Mouse (Mus musculus): ENCODE measurements at regions not wholly inside any gene's neighbourhood (a gene's known extent, or its start where the extent isn't known, plus 50 kb on each side); places are given as distances from the start of the nearest gene placed in this dataset.

DNA sequence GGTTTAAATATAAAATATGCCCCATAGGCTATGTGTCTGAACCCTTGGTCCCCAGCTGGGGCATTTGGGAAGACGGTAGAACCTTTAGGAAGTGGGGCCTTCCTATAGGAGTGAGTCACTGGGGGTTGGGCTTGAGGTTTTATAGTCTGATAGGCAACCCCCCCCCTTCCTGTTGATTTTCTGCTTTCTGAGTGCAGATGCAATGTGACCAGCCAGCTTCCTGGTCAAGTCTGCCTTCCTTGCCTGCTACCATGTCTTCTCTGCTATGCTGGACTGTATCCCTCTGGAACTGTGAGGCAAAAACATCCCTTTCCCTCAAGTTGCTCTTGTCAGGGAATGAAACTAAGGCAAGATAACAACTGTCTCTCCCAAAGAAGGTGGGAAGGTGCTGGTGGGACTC, 122.4 kb upstream of the Mvb12b start:
- Histone ChIP-seq H3K4me2 (replicated peaks) (no peak overlapping the region), H3K4me1 (replicated peaks) (peaks cover 7% of the 10 kb centered on the region), H3K4me3 (replicated peaks) (no peak overlapping the region), H3K9me3 (no peaks in the 10 kb centered on the region), H3K36me3 (no peaks in the 10 kb centered on the region), H3K27me3 (no peaks in the 10 kb centered on the region), H3K27ac (no peak overlapping the region), H3K9ac (replicated peaks) (no peak overlapping the region)
- 83% methylated on average over 1 of the region's 1 CpGs for WGBS
- ATAC-seq = no peak

DNA sequence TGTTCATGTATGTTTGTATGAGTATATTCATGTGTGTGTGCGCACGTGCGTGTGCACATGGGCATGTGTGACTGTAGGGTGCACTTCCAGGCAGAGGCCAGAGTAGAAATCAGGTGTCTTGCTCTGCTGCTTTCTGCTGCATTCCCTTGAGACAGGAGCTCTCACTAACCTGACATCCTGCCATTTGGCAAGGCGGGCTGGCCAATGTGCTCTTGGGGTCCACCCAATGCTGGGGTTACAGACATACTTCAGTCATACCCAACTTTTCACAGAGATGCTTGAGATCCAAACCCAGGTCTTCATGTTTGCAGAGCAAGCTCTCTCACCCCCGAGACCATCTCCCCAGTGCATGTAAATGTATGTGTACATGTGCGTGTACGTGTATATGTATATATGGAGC, 120.2 kb upstream of the Mvb12b start:
- no peaks in the 10 kb centered on the region for H3K27me3 ChIP-seq
- H3K9me3 ChIP-seq = no peaks in the 10 kb centered on the region
- H3K36me3 ChIP-seq = no peaks in the 10 kb centered on the region
- H3K4me2 ChIP-seq (replicated peaks) = no peak overlapping the region
- H3K9ac ChIP-seq (replicated peaks) = no peak overlapping the region
- H3K27ac ChIP-seq = no peak overlapping the region
- no peak overlapping the region for H3K4me3 ChIP-seq (replicated peaks)
- H3K4me1 ChIP-seq (replicated peaks) = no peaks in the 10 kb centered on the region
- 93% methylated on average over 7 of the region's 7 CpGs for WGBS
- ATAC-seq = no peak

DNA sequence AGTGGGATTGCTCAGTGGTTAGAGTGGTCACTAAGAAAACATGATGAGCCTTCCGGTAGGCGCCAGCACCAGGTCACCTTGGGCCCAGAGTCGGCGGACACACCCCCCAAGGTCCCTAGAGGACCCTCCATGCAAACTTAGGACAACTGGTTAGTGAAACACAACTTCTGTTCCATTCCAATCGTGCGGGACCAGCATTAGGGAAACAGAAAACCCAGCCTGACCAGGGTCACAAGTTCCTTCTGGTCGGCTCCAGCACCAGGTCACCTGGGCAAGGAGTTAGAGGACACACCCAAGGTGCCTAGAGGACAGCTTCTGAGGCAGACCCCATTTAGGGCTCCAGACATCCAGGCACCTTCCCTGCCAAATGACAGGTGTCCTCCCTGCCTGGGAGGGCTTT, 109.4 kb upstream of the Mvb12b start:
- no peak overlapping the region for H3K27ac ChIP-seq
- WGBS = 94% methylated on average over 7 of the region's 7 CpGs
- no peaks in the 10 kb centered on the region for H3K9me3 ChIP-seq
- H3K27me3 ChIP-seq = no peaks in the 10 kb centered on the region
- H3K9ac ChIP-seq (replicated peaks) = no peak overlapping the region
- no peak for ATAC-seq
- no peaks in the 10 kb centered on the region for H3K4me1 ChIP-seq (replicated peaks)
- no peak overlapping the region for H3K4me3 ChIP-seq (replicated peaks)
- no peak overlapping the region for H3K4me2 ChIP-seq (replicated peaks)
- H3K36me3 ChIP-seq = no peaks in the 10 kb centered on the region

DNA sequence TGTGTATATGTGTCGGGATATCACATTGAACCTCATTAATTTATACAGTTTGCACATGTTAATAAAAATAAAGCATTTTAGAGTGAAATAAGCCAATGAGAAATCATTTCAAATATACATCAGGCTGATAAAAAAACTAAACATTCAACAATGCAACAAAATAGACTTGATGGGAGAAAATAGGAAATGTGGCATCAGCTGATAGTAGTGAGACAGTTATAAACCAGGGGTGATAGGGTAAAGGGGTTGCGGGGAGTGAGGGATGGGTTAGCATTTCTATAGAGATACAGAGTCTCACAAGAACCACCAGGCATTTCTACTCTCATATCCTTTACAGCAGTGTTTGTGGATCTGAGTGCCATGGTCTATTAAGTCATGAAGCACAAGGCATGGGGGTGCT, 108.6 kb upstream of the Mvb12b start:
- Histone ChIP-seq H3K36me3 (no peaks in the 10 kb centered on the region), H3K4me2 (replicated peaks) (no peak overlapping the region), H3K4me1 (replicated peaks) (no peaks in the 10 kb centered on the region), H3K9me3 (no peaks in the 10 kb centered on the region), H3K27me3 (no peaks in the 10 kb centered on the region), H3K27ac (no peak overlapping the region), H3K4me3 (replicated peaks) (no peak overlapping the region), H3K9ac (replicated peaks) (no peak overlapping the region)
- 96% methylated on average over 2 of the region's 2 CpGs for WGBS
- no peak for ATAC-seq

DNA sequence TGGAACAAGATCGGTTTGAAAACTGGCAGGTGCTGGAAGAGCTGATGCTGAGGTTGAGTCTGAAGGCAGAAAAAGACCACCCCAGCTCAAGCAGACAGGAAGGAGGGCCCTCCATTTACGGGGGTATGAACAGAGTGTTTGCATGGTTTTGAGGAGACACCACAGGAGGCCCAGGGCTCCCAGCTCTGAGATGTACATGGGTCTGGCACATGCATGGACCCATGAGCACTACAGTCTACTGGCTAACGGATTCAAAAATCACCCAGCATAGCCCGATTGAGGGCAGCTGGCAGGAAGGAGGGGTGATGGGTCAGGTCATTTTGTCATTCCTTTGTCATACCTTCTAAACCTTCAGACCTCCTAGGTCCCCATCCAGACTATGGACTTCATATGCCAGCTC, 103.6 kb upstream of the Mvb12b start:
- Histone ChIP-seq H3K4me1 (replicated peaks) (peaks cover 20% of the 10 kb centered on the region), H3K4me2 (replicated peaks) (no peak overlapping the region), H3K27ac (no peak overlapping the region)

DNA sequence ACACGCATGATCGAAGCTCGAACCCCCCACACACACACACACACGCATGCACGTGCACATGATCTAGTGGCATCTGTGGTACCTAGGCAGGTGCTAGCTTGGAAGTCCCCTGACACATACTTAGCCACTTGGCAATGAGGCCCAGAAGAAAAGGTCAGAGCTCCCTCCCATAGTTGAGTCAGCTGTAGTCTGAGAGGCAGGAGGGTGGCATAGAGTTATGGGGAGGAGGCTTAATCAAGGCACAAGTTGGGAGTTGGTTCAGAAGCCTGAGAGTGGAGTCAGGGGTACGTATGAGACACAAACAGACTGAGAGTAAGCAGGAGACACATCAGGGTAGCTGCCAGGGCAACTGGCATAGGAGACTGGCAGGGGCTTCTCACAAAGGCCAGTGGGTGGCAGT, 103.0 kb upstream of the Mvb12b start:
- H3K9me3 ChIP-seq = no peaks in the 10 kb centered on the region
- no peak overlapping the region for H3K9ac ChIP-seq (replicated peaks)
- H3K27ac ChIP-seq = peak overlapping the region; percentile 44; the same call in 1 of the 2 replicates
- H3K4me2 ChIP-seq (replicated peaks) = no peak overlapping the region
- no peak overlapping the region for H3K4me3 ChIP-seq (replicated peaks)
- peaks cover 20% of the 10 kb centered on the region for H3K4me1 ChIP-seq (replicated peaks)
- no peak for ATAC-seq
- WGBS = 92% methylated on average over 6 of the region's 6 CpGs
- no peaks in the 10 kb centered on the region for H3K27me3 ChIP-seq
- H3K36me3 ChIP-seq = no peaks in the 10 kb centered on the region

More for the DNA sequence above, 103.6 kb upstream of the Mvb12b start:
- 82% methylated on average over 4 of the region's 4 CpGs for WGBS
- no peak overlapping the region for H3K4me3 ChIP-seq (replicated peaks)
- no peak overlapping the region for H3K9ac ChIP-seq (replicated peaks)
- no peaks in the 10 kb centered on the region for H3K36me3 ChIP-seq
- no peaks in the 10 kb centered on the region for H3K27me3 ChIP-seq
- no peak for ATAC-seq
- H3K9me3 ChIP-seq = no peaks in the 10 kb centered on the region

DNA sequence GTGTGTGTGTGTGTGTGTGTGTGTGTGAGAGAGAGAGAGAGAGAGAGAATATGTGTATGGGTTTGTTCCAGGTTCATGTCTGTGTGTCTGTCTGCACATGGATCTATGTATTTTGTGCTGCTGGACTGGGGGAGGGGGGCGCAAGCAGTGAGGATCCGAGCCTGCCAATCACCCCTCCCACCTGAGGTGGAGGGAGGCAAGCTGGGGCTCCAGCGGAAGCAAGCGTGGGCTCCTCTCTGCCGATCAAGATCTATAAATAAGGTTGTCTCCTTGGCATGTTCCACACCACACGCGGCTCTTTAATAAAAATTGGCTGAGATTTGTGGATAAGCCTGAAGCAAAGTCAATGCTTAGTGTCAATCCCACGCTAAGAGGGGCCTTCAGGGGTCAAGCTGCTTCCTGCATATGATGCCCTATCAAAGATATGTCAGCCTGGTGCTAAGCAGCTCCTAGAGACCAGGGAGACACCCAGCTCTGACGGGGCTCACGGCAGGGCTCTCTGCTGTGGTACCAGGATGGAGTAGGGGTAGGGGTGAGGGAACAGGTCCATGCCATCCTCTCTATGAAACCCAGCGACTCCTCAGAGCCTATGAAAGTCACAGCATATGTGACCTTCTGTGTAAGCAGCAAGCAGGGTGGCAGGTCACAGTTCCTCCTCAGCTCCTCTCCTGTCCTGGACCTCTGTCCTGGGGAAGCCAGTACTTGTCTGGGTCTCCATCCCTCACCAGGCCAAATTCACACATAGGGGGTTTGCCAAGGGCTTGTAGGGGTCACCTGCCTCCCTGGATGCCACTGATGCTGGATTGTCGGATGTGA, 102.0 kb upstream of the Mvb12b start:
- Histone ChIP-seq H3K27me3 (no peaks in the 10 kb centered on the region), H3K4me1 (replicated peaks) (peaks cover 26% of the 10 kb centered on the region), H3K27ac (peak overlapping the region; percentile 44), H3K9me3 (no peaks in the 10 kb centered on the region), H3K36me3 (no peaks in the 10 kb centered on the region), H3K9ac (replicated peaks) (0 out of 2 replicates have a peak overlapping the region, but pooled peaks have one; percentile 10), H3K4me3 (replicated peaks) (no peak overlapping the region), H3K4me2 (replicated peaks) (no peak overlapping the region)
- WGBS = 60% methylated on average over 12 of the region's 12 CpGs
- ATAC-seq = peak; percentile 35; the same call in 1 of the 2 replicates

DNA sequence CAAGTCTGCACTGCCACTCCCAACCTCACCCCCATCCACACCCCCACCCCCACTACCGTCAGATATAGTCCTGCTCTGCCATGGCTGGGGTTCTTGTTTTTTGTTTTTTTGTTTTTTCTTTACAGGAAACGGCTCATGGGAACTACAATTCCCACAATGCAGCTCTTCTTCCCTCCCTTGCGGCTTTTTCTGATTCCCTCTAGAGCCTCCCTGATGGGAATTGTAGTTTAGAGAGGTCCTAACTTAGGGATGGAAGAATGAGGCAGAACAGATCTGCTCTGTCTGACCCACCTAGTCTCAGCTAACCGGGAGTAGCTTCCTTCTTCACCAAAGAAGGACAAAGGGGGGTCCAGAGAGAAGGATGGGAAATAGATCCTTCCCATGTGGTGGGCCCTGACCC, 98.7 kb upstream of the Mvb12b start:
- ATAC-seq = peak; percentile 46; the same call in 1 of the 2 replicates
- no peaks in the 10 kb centered on the region for H3K9me3 ChIP-seq
- no peaks in the 10 kb centered on the region for H3K36me3 ChIP-seq
- no peak overlapping the region for H3K4me3 ChIP-seq (replicated peaks)
- H3K9ac ChIP-seq (replicated peaks) = no peak overlapping the region
- H3K27me3 ChIP-seq = no peaks in the 10 kb centered on the region
- no peak overlapping the region for H3K4me2 ChIP-seq (replicated peaks)
- no peak overlapping the region for H3K27ac ChIP-seq
- 22% methylated on average over 4 of the region's 4 CpGs for WGBS
- peaks cover 49% of the 10 kb centered on the region for H3K4me1 ChIP-seq (replicated peaks)

DNA sequence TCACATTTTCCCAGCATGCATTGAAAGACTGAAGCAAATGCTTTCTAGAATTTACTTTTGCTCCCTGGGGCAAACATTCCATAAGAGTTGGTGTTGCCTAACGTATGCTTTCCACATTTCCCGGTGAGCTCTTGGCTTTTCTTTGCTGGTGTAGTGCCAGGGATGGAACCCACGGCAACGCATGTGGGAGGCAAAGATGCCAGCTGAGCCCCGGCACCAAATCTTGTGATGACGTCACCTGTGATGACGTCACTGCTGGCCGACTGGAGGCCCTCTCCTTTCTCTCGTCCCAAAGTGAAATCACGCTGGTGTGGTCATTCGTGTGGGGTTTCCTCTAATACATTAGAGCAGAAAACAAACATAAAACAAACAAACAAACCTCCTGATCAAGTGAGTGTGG, 97.6 kb upstream of the Mvb12b start:
- no peaks in the 10 kb centered on the region for H3K36me3 ChIP-seq
- H3K4me2 ChIP-seq (replicated peaks) = no peak overlapping the region
- H3K27ac ChIP-seq = no peak overlapping the region
- H3K9ac ChIP-seq (replicated peaks) = no peak overlapping the region
- H3K4me3 ChIP-seq (replicated peaks) = no peak overlapping the region
- 76% methylated on average over 11 of the region's 11 CpGs for WGBS
- no peaks in the 10 kb centered on the region for H3K27me3 ChIP-seq
- ATAC-seq = no peak
- H3K9me3 ChIP-seq = no peaks in the 10 kb centered on the region
- H3K4me1 ChIP-seq (replicated peaks) = peaks cover 44% of the 10 kb centered on the region

DNA sequence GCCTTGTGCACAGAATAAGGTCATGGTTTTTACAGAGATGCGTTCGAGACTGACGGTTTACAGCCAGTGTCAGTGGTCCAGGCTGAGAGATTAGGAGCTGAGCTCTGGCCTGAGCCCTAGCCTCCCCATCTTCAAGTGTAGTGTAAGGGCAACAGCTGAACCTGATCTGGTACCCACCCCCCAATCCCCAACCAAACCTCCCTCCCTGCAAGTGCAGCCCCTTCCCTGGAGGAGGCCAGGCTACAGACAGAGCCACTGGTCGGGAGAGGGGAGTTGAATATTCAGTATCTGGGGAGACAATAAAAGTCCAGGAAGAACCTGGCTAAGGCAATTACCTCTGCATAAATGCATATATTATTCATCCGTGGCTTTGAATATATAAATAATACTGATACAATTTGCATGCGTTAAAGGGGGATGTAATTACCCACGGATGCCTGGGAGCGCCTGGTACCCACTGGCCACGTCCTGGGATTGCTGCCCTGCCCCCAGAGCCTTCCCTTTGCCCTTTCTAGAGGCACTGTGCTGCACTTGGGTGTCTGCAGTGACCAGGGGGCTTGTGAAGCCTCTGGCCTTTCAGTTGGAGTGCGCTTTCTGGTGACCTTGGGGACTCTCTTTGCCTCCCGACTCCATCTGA, 95.5 kb upstream of the Mvb12b start:
- no peak overlapping the region; the same call in 1 of the 2 replicates for H3K9ac ChIP-seq (replicated peaks)
- WGBS = 22% methylated on average over 11 of the region's 11 CpGs
- H3K9me3 ChIP-seq = no peaks in the 10 kb centered on the region
- H3K36me3 ChIP-seq = no peaks in the 10 kb centered on the region
- ATAC-seq = peak; percentile 79
- H3K4me1 ChIP-seq (replicated peaks) = peaks cover 29% of the 10 kb centered on the region
- no peak overlapping the region for H3K4me3 ChIP-seq (replicated peaks)
- no peak overlapping the region for H3K4me2 ChIP-seq (replicated peaks)
- peak overlapping the region; percentile 85 for H3K27ac ChIP-seq
- no peaks in the 10 kb centered on the region for H3K27me3 ChIP-seq

DNA sequence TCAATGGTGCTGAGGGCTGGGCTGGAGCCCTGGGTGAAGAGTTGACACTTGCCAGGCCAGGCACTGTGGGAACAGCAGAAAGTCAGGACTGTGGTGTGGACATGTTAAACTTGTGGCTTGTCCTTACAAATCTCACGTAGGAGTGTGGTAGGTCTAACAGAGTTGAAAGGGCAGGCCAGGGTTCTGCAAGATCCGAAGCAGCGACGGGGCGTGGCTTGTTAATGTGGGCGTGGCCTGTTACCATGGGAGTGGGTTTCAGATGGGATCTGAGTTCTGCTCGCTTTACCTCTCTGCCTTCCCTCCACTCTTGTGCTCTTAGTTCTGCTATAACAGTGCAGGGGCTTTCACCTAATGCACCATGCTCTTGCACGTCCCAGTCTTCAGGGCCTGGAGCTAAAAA, 94.2 kb upstream of the Mvb12b start:
- peak overlapping the region; percentile 85 for H3K27ac ChIP-seq
- no peaks in the 10 kb centered on the region for H3K9me3 ChIP-seq
- peaks cover 29% of the 10 kb centered on the region for H3K4me1 ChIP-seq (replicated peaks)
- H3K4me2 ChIP-seq (replicated peaks) = no peak overlapping the region
- H3K9ac ChIP-seq (replicated peaks) = no peak overlapping the region
- no peaks in the 10 kb centered on the region for H3K27me3 ChIP-seq
- no peaks in the 10 kb centered on the region for H3K36me3 ChIP-seq
- H3K4me3 ChIP-seq (replicated peaks) = no peak overlapping the region
- WGBS = 37% methylated on average over 8 of the region's 8 CpGs
- no peak for ATAC-seq

DNA sequence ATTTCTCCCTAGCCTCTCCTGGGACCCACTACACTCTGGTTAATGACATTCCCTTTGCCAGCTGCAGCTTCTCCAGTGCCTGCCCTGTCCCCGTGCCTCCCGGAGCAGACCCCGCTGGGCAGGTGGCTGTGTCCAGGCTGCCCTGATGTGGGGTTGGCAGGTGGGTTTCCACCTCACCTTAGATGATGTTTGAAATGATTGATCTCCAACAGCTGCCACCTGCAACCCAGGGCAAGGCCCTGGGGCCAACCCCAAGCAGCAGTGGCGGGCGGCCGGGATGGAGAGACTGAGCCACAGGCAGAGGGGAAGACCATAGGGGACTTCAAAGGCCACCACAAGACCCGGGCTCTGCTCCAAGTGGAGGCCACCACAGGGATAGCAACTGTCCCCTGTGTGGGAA, 93.6 kb upstream of the Mvb12b start:
- no peaks in the 10 kb centered on the region for H3K36me3 ChIP-seq
- no peak for ATAC-seq
- H3K27ac ChIP-seq = peak overlapping the region; percentile 19; the same call in 1 of the 2 replicates
- no peak overlapping the region for H3K4me2 ChIP-seq (replicated peaks)
- no peaks in the 10 kb centered on the region for H3K9me3 ChIP-seq
- no peak overlapping the region for H3K9ac ChIP-seq (replicated peaks)
- 81% methylated on average over 7 of the region's 7 CpGs for WGBS
- H3K4me3 ChIP-seq (replicated peaks) = no peak overlapping the region
- peaks cover 29% of the 10 kb centered on the region for H3K4me1 ChIP-seq (replicated peaks)
- H3K27me3 ChIP-seq = no peaks in the 10 kb centered on the region
